Mouse (Mus musculus) urinary bladder, postnatal 36 days (tissue): ENCODE results near the gene 1810024B03Rik.
"Not testable (repeated sequence)": the region's sequence is repeated elsewhere in the genome, so short reads cannot be mapped to it uniquely, and the experiment has no call there.

Experiments used
- DNase-seq, 2 experiments: peaks; one replicate each; pipeline ENCODE4 v3.0.0; 2022; ENCODE audit warnings: low spot score in 2 of 2, mixed read lengths in 1 of 2

Gene 1810024B03Rik

GRCm38 (mm10) chr2:127207547-127208451, at the start of gene 1810024B03Rik, which contains the start of gene Snrnp200:
Gene 1810024B03Rik, minus strand, starts transcription at chr2:127208280.
Gene Snrnp200, plus strand, starts transcription at chr2:127208386.
- peak; percentile 89 to 94 for DNase-seq

- DNase-seq, result no peak
Measured at GRCm38 (mm10) chr2:127255294-127255693, 47.2 kb upstream of the 1810024B03Rik start.

- no peak for DNase-seq
Measured at GRCm38 (mm10) chr2:127254604-127255134, 46.6 kb upstream of the 1810024B03Rik start.

DNA sequence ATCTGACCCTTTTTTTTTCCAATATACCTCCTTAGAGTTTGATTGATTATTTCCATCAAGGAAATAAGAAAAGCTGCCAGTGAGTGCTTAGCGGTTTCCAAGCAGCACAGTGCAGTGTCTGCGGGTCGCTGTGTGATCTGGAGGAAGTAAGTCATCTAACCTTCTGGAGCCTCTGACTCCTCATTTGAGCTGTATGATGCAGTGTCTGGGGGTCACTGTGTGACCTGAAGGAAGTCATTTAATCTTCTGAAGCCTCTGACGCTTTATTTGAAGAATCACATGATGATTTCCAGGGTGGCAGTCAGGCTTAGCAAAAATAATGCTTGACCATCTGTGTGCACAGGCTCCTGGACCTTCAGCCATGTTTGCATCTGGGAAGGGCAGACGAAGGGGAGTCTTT, 44.7 kb upstream of the 1810024B03Rik start:
- no peak for DNase-seq

- DNase-seq, result no peak
Measured at GRCm38 (mm10) chr2:127251880-127252527, 43.9 kb upstream of the 1810024B03Rik start.

DNA sequence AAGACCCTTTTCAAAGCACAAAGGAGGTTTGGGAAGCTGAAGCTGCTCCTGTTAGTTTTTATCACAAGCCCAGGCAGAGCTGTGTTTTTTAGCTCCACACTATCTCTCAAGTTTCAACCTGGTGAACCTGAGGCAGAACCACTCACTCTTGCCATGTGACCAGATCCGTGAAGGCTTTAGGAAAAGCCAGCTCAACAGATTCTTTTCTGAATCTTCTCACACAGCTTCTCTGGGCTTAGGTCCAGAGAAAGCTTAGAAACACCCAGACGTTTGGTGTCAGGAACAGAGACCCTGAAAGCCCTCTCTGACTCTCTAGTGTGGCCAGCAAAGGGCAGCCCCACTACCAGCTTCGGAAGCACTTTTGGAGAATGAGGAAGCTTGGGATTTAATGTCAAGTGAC, 43.4 kb upstream of the 1810024B03Rik start:
- no peak for DNase-seq

- DNase-seq, result no peak
Measured at GRCm38 (mm10) chr2:127250291-127251008, 42.4 kb upstream of the 1810024B03Rik start.

DNA sequence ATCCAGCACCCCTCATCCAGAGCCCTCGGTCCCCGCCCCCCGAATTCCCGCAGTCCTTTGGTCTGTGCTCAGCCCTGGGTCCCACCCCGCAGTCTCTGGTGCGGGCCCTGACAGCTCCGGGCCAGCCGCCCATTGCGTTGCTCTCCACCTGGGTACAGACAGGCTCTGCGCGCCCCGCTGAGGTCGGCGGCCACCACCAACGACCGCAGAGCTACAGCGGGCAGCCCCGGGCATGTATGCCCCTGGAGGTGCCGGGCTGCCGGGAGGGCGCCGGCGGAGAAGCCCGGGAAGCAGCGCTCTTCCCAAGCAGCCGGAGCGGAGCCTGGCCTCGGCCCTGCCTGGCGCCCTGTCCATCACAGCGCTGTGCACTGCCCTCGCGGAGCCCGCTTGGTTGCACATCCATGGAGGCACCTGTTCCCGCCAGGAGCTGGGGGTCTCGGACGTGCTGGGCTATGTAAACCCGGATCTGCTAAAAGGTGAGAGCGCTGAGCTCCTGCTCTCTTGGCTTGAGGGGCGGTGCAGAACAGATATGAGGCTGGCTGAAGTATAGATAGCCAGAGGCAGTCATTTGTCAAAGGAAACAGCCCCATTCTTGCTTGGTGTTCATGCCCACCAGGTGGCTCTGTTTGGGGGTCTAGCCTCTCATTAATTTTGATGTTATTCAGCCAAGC, 40.4 kb upstream of the 1810024B03Rik start:
- peak; percentile 12 to 18 for DNase-seq

GRCm38 (mm10) chr2:127247592-127248333, 39.7 kb upstream of the 1810024B03Rik start, which contains the start of the genes Ciao1 and Tmem127:
Gene Ciao1, minus strand, starts transcription at chr2:127247816.
Gene Tmem127, plus strand, starts transcription at chr2:127247908.
- peak; percentile 91 to 98 for DNase-seq

- no peak for DNase-seq
Measured at GRCm38 (mm10) chr2:127240065-127240464, 32.0 kb upstream of the 1810024B03Rik start.

DNA sequence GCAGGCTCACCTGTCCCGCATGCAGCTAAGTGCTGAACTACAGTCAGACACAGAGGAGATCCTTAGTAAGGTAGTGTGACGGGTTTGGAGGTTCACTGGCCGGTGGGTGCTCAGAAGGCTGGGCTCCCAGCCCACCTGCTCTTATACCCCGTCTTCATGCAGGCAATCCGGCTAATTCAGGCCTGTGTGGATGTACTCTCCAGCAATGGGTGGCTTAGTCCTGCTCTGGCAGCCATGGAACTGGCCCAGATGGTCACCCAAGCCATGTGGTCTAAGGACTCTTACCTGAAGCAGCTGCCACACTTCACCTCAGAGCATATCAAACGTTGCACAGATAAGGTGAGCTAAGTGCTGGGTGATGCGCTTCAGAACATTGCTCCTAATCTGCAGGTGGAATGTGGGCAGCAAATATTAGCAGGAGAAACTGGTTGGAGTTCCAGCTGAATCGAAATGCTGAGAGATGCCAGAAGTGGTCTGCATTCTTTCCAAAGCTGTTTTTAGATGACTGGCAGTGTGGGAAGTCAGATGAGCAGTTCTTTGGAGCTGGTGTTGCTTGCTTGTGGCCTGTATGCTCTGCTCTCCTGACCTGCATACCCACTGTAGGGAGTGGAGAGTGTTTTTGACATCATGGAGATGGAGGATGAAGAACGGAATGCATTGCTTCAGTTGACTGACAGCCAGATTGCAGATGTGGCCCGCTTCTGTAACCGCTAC, 30.0 kb upstream of the 1810024B03Rik start:
- DNase-seq, result no peak

GRCm38 (mm10) chr2:127225261-127225660, 17.2 kb upstream of the 1810024B03Rik start:
- DNase-seq, result no peak

DNA sequence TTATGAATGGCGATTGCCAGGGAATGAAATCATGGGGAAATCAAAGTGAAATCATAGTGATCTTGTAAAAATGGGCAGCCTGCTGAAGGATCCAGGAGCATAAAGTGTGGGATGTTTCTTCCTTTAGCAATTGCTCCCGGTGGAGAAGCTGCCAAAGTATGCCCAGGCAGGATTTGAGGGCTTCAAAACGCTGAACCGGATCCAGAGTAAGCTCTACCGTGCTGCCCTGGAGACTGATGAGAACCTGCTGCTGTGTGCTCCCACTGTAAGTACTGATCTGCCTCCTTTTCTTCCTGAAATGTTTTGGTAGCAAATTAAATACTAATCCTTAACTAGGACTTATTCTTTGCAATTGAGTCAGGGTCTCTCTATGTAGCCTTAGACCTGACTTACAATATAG, 9.7 kb upstream of the 1810024B03Rik start:
- DNase-seq, result no peak

DNA sequence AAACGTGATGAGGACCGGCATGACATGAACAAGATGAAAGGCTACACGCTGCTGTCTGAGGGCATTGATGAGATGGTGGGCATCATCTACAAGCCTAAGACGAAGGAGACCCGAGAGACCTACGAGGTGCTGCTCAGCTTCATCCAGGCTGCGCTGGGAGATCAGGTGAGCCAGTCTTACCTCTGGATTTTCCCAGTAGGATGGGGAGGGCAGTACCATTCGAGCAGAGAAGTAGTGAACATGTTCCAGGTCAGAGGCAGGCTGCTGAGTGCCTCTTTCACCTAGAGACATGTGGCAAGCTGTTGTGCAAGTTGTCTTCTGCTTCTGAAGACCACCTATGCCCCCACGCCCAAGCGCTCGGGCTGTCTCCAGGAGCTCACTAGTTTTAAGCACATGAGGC, 2.6 kb upstream of the 1810024B03Rik start:
- no peak for DNase-seq

DNA sequence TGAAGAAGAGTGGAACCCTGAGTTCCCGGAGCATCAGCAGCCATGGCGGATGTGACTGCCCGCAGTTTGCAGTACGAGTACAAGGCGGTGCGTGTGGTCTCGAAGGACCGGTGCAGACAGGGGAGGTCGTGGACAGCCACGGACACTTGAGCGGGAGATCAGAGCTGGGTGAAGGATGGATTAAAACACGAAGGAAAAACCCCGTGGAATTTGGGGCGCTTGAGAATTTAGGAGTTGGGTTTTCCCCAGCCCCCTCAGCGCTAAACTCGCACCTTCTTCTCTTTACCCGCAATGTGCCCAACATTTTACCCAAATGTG, 331 bp upstream of the 1810024B03Rik start:
- DNase-seq, result no peak

- DNase-seq, result no peak
Measured at GRCm38 (mm10) chr2:127206916-127207315, 1.2 kb downstream of the 1810024B03Rik start.

DNA sequence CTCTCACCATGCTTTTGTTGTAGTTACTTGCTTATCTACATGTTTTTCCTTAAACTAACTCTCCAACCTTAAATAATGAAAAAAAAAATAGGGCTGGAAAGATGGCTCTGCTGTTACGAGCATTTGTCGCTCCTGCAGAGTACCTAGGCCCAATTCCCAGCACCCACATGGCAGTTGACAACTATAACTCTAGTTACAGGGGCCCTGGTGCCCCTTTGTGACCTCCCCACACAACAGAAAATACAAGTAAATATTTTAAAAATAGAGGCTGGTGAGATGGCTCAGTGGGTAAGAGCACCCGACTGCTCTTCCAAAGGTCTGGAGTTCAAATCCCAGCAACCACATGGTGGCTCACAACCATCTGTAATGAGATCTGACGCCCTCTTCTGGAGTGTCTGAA, 2.1 kb downstream of the 1810024B03Rik start:
- DNase-seq, result not testable (repeated sequence)

DNA sequence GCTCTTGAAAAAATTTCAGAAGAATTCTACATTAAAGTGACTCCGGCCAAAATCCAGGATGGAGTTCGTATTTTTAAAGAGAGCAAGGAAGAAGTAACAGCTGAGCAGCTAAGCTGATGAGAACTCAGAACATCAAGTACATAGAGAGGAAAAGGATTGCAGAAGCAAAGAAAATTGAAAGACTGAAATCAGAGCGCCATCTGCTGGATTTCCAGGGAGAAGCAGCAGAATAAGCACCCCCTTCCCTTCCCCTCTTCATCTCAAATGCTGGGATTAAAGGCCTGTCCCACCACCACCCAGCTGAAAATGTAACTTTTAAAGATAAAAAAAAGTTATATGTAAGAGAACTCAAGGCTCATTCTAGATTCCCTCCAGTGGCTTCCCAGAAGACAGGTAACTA, 3.1 kb downstream of the 1810024B03Rik start:
- DNase-seq, result peak; percentile 28 to 38

DNA sequence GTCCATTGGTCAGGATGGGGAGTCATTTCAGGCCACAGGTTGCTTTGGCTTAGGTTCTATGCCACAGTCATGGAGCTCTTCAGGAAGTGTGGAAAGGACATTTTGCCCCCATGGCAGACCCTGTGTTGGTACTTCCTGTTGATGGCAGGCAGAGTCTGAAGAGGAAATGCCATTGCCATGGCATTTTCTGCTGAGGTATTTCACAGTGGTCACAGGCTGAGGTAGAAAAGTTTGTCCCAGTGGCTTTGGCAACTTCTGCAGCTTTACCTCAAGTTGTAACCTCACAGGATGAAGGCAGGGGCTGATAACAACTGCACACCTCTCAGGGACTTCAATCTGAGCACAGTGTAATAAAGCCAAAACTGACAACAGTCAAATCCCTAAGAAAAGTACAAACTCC, 18.5 kb downstream of the 1810024B03Rik start:
- DNase-seq, result no peak
